ENCODE assay signal across 9 mouse cellular contexts in genomic region chr13:91274615-91275014, GRCm38 (mm10). TPM values are rescaled to one million over a fixed set of nuclear protein-coding genes. Genes with fewer than 3 reads are reported as not detected.
DNase-seq lines count a peak whose midpoint lies in the region; ATAC-seq and TF ChIP-seq lines count a peak whose summit lies in the region.
"Had no signal": no experiment of that assay in that cellular context is flagged by ENCODE, and none has a peak within 500 bp of the region (broad histone marks: within the 10 kb centered on the region; RNA-seq: fewer than 3 reads in every experiment).

No protein-coding gene starts in this region.

- H3K4me3 ChIP-seq in kidney, embryonic 14.5 days (ENCODE audit: low read length): no peak overlapping the region
- no peak overlapping the region for H3K4me3 ChIP-seq in kidney, postnatal 0 days (replicated peaks; ENCODE audit: low read depth, low read length)

- no peak overlapping the region for H3K9ac ChIP-seq in kidney, embryonic 14.5 days (ENCODE audit: low read depth, low read length)
- no peak overlapping the region for H3K9ac ChIP-seq in kidney, postnatal 0 days (ENCODE audit: low read depth, low read length)

- no peaks in the 10 kb centered on the region for H3K9me3 ChIP-seq in kidney, embryonic 14.5 days (ENCODE audit: control insufficient read depth, low read length)
- H3K9me3 ChIP-seq in kidney, postnatal 0 days (replicated peaks; ENCODE audit: low read length): no peaks in the 10 kb centered on the region

- no peak overlapping the region for H3K27ac ChIP-seq in kidney, embryonic 14.5 days (ENCODE audit: low read depth, low read length)
- no peak overlapping the region for H3K27ac ChIP-seq in kidney, postnatal 0 days

- 77% methylated on average over 6 of the region's 6 CpGs for WGBS in kidney, embryonic 14.5 days
- WGBS in kidney, postnatal 0 days: 51% methylated on average over 6 of the region's 6 CpGs

- H3K27me3 ChIP-seq in kidney, embryonic 14.5 days (ENCODE audit: control insufficient read depth, insufficient read depth, low read length): no peaks in the 10 kb centered on the region
- H3K27me3 ChIP-seq in kidney, postnatal 0 days (ENCODE audit: insufficient read depth, low read length): no peaks in the 10 kb centered on the region

- no peak overlapping the region; the same call in 1 of the 2 replicates for H3K4me2 ChIP-seq in kidney, embryonic 14.5 days (replicated peaks; ENCODE audit: low read depth, low read length)
- H3K4me2 ChIP-seq in kidney, postnatal 0 days (ENCODE audit: low read length): 0 out of 2 replicates have a peak overlapping the region, but pooled peaks have one; percentile 21

- no peak for ATAC-seq in kidney, embryonic 14.5 days (ENCODE audit: low FRiP score, low TSS enrichment)
- no peak for ATAC-seq in kidney, postnatal 0 days (replicated peaks; ENCODE audit: low FRiP score, low read depth)

- DNase-seq in kidney, adult 9 months: peak; percentile 4
- peak; percentile 4 to 13 for DNase-seq in heart, adult 9 months (ENCODE audit: low spot score in 2 of 2)
- DNase-seq in kidney, postnatal 0 days (ENCODE audit: low spot score): peak; percentile 45
- peak; percentile 38 to 82 for DNase-seq in lung, postnatal 4 days
- DNase-seq in c-Kit-positive CD71-positive TER-119-positive erythroid progenitor cells, embryonic 14.5 days (ENCODE audit: low spot score): no peak
- no peak for DNase-seq in thymus, postnatal 14 days
- no peak for DNase-seq in thymus, postnatal 4 days
- DNase-seq: thymus, postnatal 36 days had no signal

- TF ChIP-seq CTCF in kidney, postnatal 0 days (IDR thresholded peaks at IDR 0.05; ENCODE audit: low read depth): no peak

- H3K4me1 ChIP-seq in kidney, embryonic 14.5 days (ENCODE audit: control insufficient read depth, insufficient read depth, low read length): no peaks in the 10 kb centered on the region
- 0 out of 2 replicates have a peak, but pooled peaks cover 5% of the 10 kb centered on the region for H3K4me1 ChIP-seq in kidney, postnatal 0 days (replicated peaks; ENCODE audit: insufficient read depth, low read length)

- no peaks in the 10 kb centered on the region for H3K36me3 ChIP-seq in kidney, embryonic 14.5 days (ENCODE audit: control insufficient read depth, insufficient read depth, low read length)
- H3K36me3 ChIP-seq in kidney, postnatal 0 days (ENCODE audit: insufficient read depth, low read length): no peaks in the 10 kb centered on the region

RNA-seq across cellular contexts. Expression of gene Atg10, which starts 50.8 kb away (rescaled TPM):
- polyA plus RNA-seq in kidney, embryonic 14.5 days (2014; fragmentation: Nextera tagmentation; extraction: Ambion mirVana): 15.3 and 16.9 TPM in 2 replicates
- 18.8 and 19.9 TPM in 2 replicates for polyA plus RNA-seq in kidney, postnatal 0 days (2015; fragmentation: Nextera tagmentation; extraction: Ambion mirVana)

Comparison
In these comparisons a context has a peak if more than half of its experiments do, and no peak if none do; other contexts are left out.
1. DNase-seq: peak in kidney, adult 9 months (single experiment), heart, adult 9 months (2 of 2), kidney, postnatal 0 days (single experiment) and lung, postnatal 4 days (2 of 2); none in c-Kit-positive CD71-positive TER-119-positive erythroid progenitor cells, embryonic 14.5 days (single experiment), thymus, postnatal 14 days (single experiment) and thymus, postnatal 4 days (single experiment).